Mouse (Mus musculus): Measurements from ENCODE around the gene Tomm40. TPM values are rescaled to one million over a fixed set of nuclear protein-coding genes. Genes with fewer than 3 reads are reported as not detected.

Gene Tomm40
- polyA plus RNA-seq, 1 experiment, result 115 TPM

DNA sequence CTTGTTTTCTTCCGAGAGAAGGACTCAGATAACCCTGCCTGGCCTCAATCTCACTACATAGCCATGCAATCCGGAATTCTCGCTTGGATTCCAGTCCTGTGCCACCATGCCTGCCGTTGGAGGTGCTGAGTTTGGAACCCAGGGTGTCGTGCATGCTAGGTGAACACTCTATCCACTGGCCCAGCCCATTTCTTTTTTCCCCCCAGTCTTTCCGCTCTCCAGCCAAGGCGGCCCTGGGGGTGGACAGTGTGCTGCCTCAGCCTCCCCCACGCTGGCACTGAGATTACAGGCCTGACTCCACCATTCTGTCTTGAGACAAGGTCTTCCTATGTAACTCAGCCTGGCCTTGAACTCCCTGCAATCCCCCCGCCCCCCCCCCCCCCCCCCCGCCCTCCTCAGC lies 30.7 kb upstream of the Tomm40 start:
- DNase-seq (ENCODE audit: extremely low spot score in 1 of 2, low spot score in 1 of 2), result no peak

DNA sequence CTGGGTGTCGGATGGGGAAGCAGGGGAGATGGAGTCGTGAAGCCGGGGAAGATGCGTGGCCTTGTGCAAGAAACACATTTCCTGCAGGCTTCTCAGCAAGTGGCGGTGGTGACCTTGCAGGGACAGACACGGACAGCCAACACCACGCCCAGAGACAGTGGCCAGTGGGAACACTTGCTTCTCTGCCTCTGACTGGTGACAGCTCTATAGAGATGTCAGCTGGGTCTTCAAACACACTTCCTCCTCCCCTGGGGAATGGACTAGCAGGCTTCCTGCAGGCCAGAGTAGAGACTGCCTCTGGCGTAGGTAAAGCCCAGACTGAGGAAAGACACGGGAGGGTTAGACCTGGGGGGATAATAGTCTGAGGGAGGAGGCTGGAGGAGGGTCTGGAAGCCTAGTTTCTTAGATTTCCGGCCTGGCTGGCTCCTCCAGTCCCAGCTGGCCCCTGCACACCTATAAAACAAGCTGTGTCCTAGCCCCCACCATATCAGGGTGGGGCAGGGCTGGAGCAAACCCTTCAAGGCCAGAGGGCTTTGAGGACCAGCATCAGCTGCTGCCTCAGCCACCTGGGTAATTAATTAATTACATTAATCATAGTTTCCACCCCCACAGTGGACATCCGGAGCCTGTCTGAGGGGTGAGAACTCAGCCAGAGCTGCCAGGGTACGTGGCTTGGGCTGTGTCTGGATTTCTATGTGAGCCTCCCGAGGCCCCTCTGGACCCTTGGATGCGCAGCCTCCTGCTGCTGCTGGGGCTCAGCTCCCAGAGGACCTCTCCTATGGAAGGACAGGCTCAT lies 29.6 kb upstream of the Tomm40 start:
- DNase-seq (ENCODE audit: extremely low spot score in 1 of 2, low spot score in 1 of 2), result no peak

DNA sequence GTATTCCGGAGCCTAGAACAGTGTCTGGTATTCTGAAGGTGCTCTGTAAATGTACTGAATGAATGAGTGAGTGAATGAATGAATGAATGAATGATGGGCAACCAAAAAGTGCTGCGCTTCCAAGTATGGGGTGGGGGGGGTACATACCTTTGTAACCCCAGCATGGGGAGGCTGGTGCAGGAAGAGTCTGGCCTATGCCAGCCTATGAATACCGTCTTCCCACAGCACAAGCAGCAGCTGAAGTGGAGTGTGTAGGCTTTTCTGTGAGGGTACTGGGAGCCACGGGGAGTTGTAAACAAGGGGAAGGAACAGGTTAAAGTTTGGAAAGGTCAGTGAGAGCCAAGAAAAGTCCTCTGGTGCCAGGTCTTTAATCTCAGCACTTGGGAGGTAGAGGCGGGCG lies 28.6 kb upstream of the Tomm40 start:
- no peak for DNase-seq (ENCODE audit: extremely low spot score in 1 of 2, low spot score in 1 of 2)

DNA sequence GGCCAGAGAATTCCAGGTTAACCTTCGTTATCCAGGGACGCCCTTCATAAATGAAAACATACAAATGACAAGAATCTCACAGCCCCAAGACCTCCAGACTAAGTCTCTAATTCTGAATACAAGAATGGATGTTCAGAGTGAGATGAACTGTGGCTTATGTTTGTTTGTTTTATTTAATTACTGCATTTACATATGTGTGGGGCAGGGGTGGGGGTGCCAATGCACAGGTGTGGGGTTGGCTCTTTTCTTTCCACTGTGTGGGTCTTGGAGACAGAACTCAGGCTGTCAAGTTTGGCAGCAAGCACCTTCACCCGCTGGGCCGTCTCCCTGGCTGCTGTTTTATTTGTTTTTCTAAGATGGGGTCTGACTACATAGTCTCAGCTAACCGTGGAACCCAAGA lies 27.2 kb upstream of the Tomm40 start:
- DNase-seq (ENCODE audit: extremely low spot score in 1 of 2, low spot score in 1 of 2), result no peak

DNA sequence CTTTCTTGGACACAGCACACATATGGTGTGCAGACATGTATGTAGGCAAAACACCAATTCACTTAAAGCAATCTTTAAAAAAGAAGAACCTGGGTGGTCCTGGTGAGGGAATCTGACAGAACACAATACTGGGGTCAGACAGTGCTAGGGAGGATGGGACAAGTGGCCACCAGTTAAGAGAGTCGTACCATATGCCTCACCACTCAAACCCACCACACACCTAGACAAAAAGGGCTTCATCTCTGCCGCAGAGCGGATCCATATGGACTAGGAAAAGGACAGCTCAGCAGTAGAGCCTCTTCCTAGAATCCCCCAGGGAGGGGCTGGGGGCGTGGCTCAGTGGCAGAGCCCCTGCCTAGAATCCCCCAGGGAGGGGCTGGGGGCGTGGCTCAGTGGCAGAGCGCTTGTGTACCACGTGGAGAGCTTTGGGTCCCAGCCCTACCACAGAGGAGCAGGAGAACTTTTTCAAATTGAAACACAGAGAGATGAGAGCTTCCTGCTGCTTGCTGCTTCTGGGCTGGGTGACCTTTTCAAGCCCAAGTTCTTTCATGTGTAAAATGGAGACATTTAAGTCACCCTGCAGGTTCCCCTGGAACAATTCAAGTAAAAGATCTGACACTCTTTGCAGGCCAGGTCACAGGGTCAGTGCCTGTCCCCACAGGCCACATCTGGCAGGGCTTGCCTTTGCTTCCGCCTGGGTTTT lies 26.2 kb upstream of the Tomm40 start:
- DNase-seq (ENCODE audit: extremely low spot score in 1 of 2, low spot score in 1 of 2), result no peak

DNA sequence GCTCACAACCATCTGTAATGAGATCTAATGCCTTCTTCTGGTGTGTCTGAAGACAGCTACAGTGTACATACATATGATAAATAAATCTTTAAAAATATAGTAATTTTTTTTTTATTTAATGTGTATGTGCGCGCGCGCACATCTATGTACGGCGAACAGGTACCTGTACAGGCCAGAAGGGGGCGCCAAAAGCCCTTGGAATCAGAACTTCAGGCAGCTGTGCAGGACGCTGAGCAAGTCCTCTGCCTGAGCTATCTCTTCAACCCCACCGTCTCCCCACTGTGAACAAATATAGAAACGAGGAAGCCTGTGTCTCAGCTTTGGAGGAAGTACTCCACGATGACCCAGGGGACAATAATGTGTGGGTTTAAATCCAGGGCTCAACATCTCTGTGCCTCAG lies 25.0 kb upstream of the Tomm40 start:
- DNase-seq (ENCODE audit: extremely low spot score in 1 of 2, low spot score in 1 of 2), result no peak

DNA sequence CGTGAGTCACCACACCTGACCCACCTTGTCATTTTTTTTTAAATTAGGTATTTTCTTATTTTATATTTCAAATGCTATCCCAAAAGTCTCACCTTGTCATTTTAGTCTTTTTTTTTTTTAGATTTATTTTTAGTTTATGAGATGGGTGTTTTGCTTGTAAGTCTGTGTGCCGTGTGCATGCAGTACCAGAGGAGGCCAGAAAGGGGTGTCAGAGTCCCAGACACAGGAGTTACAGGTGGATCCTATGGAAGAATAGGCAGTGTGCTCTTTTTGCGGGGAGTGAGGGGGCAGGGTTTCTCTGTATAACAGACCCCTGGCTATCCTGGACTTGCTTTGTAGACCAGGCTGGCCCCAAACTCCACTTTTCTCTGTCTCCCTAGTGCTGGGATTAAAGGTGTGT lies 23.5 kb upstream of the Tomm40 start:
- no peak for DNase-seq (ENCODE audit: extremely low spot score in 1 of 2, low spot score in 1 of 2)

DNA sequence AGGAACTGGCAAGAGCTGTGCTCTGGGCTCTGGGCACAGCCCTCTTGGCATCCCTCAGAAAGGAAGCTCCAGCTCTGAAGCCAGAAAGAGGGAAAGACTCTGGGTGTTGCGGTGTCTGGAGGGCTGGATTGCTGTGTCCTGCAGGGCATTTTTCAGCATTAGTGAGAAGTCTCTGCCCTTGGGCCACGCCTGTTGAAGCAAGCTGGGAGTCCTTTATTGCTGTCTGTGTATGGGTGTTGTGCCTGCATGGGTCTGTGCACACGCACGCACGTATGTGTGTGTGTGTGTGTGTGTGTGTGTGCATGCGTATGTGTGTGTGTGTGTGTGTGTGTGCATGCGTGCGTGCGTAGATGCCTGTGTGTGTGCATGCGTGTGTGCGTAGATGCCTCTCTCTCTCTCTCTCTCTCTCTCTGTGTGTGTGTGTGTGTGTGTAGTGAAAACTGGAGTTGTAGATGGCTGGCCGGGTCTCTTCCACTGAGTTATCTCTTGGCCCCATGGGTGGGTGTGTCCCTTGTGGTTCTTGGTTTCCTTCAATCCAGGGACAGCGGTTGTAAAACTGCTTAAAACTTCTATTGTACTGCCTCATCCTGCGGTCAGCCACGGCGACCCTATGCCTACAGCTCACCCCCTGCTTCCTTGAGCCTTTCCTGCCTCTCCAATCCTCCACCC lies 21.3 kb upstream of the Tomm40 start:
- DNase-seq (ENCODE audit: extremely low spot score in 1 of 2, low spot score in 1 of 2), result no peak

DNA sequence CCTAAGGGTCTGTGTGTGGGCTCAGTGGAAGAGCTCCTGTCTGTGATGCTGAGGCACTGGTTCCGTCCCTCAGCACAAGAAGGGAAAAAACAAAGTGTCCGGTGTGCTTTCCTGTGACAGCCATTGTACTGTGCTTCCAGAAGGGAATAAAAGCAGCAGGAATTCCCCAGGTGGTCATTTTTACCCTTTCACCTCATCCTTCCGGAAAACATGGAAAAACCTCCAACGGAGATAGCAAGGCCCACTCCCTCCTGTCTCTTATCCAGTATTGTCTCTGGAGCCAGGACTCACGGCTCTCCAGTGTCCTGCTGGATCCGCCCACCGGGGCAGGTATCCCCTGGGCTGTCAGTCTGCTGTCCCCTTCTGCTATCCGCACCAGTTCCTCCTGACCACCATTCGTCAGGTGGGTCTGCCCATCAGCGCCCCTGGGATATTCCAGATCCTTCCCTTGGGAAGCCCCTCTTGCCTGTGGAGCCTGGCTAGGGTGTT lies 19.0 kb upstream of the Tomm40 start:
- no peak for DNase-seq (ENCODE audit: extremely low spot score in 1 of 2, low spot score in 1 of 2)

DNA sequence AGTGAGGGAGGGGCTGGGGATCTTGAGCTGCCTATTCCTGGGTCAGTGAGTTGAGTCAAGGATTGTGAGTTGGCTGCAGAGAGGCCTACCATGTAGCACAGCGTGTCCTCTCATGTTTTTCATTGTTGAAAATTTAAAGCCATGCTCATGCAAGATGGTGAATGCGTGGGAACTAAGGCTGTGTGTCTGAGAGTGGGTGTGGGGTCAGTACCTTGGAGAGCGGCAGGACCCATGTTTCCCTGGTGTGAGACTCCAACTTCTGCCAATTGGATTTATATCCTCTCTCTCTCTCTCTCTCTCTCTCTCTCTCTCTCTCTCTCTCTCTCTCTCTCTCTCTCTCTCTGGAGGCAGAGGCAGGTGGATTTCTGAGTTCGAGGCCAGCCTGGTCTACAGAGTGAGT lies 11.3 kb upstream of the Tomm40 start:
- no peak for DNase-seq (ENCODE audit: extremely low spot score in 1 of 2, low spot score in 1 of 2)

DNA sequence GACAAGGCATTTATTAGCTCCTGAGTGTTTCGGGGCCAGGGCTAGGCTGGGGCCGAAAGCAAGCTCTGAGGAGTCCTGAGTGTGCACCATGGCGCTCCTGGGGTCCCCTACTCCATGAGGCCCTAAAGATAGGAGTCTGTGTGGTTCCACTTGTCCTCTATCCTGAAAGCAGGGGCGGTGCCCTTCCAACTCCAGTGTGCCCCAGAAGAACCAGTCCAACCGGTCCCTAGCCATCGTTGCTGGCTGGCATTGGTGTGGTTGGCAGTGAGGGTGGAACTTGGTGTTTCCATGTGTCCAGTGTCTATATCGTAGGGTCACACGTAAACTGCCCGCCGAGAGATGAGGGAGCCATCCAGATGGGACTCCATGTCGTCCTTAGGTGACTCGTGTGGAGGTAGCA lies 8.9 kb upstream of the Tomm40 start:
- DNase-seq (ENCODE audit: extremely low spot score in 1 of 2, low spot score in 1 of 2), result no peak

DNA sequence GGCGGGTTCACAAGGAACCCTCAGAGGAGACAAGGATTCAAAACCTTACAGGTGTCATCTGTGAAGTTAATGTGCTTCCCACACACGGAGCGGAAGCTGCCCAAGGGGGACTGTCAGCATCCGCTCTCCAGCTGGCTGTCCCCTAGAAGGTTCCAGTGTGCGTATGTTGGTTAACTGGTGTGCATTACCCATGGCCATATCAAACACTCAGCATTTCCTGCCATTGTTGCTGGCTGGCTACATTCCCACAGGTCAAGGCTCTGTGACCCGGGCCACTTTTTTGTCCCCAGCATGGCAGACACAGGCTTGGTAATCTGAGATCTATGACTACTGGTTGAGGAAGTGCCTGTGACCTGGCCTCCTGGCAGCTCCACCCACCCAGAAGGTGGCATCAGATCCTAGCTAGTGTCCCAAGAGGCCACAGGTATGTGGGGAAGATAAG lies 7.5 kb upstream of the Tomm40 start:
- DNase-seq (ENCODE audit: extremely low spot score in 1 of 2, low spot score in 1 of 2), result no peak

DNA sequence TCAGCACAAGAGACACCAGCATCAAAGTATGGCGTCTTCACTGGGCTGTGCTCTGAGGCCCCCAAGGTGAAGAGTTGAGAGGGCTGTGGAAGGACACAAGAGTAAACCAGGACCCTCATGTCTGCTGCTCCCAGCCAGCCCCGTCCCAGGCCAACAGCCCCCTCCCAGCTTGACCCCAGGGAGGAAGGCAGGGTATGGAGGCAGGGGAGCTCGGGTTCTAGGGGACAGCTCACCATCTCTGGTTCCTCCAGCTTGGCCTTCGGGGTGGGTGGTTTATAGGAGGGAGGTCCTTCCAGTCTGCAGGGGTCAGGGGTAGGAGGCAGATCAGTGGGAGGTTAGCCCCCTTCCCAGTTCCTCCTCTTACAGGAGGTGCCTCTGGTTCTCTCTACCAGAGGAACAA lies 4.0 kb upstream of the Tomm40 start:
- DNase-seq (ENCODE audit: extremely low spot score in 1 of 2, low spot score in 1 of 2), result no peak

DNA sequence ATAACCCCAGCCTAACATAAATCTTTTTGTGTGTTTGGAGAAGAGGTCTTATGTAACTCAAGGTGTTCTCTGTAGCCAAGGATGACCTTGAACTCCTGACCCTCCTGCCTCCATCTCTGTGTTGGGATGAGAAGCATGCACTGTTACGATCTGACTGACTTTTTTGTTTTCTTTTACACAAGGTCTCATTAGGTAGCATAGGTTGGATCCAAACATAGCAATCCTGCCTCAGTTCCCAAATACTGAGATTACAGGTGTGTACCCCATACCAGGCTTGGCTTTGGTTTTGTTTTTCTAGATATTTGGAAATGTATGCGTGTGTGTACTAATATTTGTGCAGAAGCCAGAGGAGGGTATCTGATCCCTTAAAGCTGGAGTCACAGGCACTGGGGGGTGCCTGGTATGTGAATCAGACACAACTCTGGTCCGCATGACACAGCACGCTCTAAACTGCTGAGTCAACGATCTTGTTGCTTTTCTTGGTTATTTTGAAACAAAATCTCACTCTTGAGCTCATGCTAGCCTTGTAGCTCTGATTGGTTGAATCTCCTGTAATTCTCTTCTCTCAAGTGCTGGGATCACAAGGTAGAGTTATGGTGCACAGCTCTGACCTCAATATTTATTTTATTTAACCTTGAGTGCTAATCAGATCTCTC lies 3.2 kb upstream of the Tomm40 start:
- no peak for DNase-seq (ENCODE audit: extremely low spot score in 1 of 2, low spot score in 1 of 2)

DNA sequence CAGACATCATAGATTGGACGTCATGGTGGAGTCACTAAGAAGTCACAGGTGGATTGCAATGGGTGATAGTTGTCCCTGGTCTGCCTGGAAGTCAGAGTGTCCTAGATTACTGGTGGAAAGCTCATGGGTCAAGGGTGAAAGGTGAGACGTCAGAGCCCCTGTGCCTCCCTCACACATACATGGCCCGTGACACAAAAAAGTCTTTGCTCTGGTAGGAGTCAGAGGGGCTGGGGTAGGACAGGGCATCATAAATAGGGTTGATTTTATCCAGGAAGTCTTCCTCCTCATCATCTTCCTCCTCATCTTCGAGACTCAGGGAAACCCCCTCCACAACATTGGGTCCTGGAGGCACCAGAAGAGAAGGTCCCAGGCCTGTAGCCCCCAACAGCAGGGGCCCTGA lies 2.1 kb upstream of the Tomm40 start:
- DNase-seq (ENCODE audit: extremely low spot score in 1 of 2, low spot score in 1 of 2), result no peak

DNA sequence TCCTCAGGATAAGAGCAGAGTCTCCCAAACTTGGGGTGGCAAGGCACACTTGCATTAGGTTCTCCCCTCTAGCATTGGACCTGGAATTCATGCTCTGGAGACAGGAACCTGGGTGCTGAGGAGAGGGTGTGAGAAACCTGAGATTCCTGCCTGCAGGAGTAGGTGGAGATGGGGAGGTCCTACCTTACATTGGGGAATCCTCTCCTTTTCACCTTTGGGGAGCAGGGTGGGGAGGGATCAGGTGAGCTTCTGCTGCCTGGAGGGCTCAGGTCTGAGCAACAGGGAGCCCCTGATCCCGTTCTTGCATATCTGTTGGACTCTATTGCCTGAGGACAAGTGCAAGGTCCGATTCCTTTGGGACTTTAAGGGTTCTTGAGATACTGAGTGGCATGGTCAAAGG lies 1.6 kb upstream of the Tomm40 start:
- DNase-seq (ENCODE audit: extremely low spot score in 1 of 2, low spot score in 1 of 2), result no peak

DNA sequence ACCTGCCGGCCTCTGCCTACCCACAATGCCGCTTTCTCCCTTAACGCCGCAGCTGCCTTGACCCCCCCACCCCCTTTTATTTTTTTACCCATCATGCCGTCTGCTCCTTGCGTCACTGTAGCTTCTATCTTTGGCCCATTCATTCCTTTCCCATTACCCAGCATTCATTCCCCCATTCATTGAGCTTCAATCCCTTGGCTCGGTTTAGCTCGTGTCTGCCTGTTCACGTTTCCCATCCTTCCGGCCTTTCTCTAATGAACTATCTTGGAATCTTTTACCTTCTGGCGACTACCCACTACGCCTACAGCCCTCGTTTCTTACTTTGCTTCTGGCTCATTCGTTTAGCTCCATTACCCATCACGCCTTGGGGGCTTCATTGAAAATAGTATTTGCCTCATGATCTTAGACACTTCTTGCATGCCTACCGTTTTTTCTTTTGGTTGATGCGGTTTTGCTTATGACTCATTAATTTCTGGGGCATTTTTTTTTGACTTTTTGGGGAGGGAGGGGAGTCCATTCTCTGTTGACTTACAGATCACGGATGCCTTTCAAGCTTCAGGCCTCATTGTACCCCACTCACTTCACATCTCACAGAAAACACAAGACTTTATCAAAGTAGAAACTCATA lies 931 bp upstream of the Tomm40 start:
- DNase-seq (ENCODE audit: extremely low spot score in 1 of 2, low spot score in 1 of 2), result no peak

DNA sequence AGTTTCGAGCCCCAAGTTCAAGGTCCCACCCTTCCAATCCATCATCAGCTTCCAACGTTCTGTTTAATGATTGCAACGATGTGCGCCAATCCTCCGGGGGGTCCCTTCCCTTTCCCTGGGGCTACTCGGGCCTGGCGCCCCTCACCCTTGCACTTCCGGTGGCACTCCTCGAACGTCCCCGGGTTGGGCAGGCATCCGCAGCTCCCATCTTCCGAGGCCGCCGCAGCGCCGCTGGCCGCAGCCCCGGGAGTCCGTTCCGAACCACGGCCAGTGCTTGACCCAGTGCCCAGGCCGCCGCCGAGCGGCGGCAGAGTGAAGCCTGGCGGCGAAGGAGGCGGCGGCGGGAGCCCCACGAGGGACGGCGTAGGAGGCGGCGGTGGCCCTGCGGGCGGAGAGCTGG lies 402 bp downstream of the Tomm40 start:
- DNase-seq (ENCODE audit: extremely low spot score in 1 of 2, low spot score in 1 of 2), result no peak

DNA sequence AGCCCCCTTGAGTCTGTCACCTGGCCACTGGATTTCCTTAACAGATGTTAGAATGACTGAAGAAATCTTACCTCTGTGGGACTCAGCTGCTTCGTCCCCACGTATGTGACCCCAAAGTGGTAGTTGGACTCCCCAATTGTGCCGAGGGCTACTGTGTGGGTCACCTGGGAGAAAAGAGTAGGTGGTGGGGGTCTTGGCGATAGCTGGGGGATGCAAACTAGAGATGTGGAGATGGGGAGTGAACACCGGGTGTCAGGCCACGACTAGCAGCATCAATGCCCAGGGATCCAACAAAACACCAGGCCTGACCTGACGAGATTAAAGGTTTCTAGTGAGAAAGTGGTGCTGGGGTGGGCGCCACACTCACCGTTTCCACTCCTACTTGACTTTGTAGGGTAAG lies 1.6 kb downstream of the Tomm40 start:
- DNase-seq (ENCODE audit: extremely low spot score in 1 of 2, low spot score in 1 of 2), result no peak

DNA sequence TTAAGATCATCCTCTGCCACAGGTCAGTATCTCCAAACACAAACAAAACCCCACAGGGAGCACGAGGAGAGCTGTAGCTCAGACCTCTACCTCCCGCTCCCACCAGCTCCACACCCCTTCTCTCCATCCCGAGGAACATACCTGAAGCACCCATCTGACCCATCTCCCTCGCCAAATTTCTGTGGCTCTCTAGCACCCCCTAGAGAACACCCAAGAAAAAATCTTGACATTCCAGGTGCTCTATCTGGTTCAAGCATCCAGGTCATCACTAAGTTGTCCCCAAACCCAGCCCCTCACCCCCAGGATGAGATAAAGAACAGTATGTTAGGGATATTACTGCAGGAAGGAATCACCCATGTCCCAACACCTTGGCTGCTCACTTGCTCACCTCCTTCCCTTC lies 2.0 kb downstream of the Tomm40 start:
- no peak for DNase-seq (ENCODE audit: extremely low spot score in 1 of 2, low spot score in 1 of 2)

DNA sequence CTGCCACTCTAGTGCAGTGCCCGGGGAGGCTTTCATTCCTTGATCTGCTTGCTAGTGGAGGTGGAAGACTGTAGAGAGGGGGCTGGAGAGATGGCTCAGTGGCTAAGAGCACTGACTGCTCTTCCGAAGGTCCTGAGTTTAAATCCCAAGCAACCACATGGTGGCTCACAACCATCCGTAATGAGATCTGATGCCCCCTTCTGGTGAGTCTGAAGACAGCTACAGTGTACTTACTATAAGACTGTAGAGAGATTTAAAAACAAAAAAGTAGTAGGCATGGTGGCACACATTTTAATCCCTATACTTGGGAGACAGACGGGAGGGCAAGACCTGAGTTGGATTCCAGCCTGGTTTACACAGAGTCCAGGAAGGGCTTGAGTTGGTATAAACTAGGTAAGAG lies 2.8 kb downstream of the Tomm40 start:
- DNase-seq (ENCODE audit: extremely low spot score in 1 of 2, low spot score in 1 of 2), result no peak

All from frontal cortex, adult 2 months (tissue).